Mouse (Mus musculus) testis, postnatal 14 days (tissue): ENCODE results near the gene Prpf8.
"Not testable (repeated sequence)": the region's sequence is repeated elsewhere in the genome, so short reads cannot be mapped to it uniquely, and the experiment has no call there.

Experiments
- DNase-seq: peaks from one replicate; pipeline ENCODE4 v3.0.0; 2021; ENCODE audit warnings: low spot score

The Prpf8 gene

DNA sequence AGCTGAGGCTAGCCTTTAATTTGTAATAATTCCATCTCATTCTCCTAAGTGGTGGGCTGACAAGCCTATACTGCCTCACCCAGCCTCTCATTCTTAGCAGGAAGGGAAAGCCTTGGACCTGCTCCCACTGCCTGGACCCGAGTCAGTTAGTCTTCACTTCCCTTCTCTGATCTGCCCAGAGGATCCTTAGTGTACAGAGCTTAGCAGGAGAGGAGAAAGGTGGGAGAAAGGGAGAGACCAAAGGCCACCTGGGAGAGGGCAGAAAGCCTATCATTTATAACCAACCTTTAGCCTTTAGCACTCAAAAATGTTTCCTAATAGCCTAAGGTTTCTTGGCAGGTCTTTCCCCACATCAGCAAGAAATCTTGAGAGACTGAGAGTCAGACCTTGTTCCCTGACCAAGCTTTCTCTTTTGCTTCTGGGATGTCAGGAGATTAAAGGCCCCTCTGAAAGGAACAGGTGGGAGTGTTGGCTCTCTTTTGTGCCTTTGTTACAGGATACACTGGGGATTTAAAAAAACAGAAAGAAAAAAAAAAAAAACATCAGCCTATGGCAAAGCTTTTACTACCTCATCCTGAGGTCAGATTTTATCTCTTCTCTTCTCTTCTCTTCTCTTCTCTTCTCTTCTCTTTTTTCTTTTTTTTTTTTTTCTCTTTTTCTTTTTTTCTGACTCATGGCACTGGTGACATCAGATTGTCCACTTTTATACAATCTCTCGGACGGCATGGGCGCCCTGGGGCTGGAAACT lies 47.8 kb downstream of the Prpf8 start:
- DNase-seq, result no peak

- no peak for DNase-seq
Observed at GRCm38 (mm10) chr11:75535106-75535795, 48.6 kb downstream of the Prpf8 start.

DNA sequence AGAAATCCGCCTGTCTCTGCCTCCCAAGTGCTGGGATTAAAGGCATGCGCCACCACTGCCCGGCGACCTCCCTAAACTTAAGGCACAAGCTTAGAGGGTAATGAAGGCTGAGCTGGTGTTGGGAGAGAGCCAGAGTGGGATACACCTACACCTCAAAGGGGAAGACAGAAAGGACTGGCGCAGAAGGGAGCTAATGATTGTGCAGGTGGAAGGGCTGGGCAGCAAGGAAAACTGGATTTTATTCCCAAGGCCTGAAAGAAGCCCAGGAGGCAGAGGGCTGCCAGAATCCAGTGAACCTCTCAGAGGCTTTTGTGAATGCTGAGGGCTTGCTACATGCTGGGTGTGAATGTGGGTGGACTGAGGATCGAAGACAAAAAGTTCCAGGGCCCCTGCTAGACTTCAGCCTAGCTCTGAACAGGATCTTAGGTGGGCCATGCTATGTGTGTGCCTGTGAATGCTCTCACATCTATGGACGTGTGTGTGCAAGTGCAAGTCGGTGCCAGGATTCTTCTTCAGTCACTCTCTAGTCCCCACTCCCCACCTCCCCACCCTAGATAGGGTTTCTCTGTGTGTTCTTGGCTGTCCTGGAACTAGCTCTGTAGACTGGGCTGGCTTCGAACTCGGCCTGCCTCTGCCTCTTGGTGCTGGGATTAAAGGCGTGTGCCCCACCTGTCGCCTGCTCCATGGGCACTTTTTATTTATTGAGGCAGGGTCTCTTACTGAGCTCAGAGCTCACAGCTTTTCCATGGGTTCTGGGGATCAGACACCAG lies 49.8 kb downstream of the Prpf8 start:
- no peak for DNase-seq

- DNase-seq, result no peak
Observed at GRCm38 (mm10) chr11:75537025-75537414, 50.4 kb downstream of the Prpf8 start.

- no peak for DNase-seq
Observed at GRCm38 (mm10) chr11:75537491-75538183, 51.0 kb downstream of the Prpf8 start.

GRCm38 (mm10) chr11:75538184-75538969 lies 51.8 kb downstream of the Prpf8 start:
- no peak for DNase-seq

DNA sequence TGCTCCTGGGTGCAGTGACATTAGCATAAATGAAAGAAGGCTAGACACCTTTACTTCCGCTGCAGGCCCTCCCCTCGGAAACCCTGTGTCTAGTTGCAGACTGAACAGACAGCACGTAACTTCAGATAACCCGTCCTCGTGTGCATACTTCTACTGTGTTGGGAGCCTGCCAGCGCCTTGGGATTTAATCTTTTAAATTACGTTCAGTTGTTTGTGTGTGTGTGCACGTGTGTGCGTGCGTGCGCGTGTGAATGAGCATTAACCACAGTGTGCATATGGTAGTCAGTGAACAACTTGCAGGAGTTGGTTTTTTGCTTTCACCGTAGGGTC lies 52.3 kb downstream of the Prpf8 start:
- no peak for DNase-seq

- DNase-seq, result no peak
Observed at GRCm38 (mm10) chr11:75540209-75540608, 53.6 kb downstream of the Prpf8 start.

DNA sequence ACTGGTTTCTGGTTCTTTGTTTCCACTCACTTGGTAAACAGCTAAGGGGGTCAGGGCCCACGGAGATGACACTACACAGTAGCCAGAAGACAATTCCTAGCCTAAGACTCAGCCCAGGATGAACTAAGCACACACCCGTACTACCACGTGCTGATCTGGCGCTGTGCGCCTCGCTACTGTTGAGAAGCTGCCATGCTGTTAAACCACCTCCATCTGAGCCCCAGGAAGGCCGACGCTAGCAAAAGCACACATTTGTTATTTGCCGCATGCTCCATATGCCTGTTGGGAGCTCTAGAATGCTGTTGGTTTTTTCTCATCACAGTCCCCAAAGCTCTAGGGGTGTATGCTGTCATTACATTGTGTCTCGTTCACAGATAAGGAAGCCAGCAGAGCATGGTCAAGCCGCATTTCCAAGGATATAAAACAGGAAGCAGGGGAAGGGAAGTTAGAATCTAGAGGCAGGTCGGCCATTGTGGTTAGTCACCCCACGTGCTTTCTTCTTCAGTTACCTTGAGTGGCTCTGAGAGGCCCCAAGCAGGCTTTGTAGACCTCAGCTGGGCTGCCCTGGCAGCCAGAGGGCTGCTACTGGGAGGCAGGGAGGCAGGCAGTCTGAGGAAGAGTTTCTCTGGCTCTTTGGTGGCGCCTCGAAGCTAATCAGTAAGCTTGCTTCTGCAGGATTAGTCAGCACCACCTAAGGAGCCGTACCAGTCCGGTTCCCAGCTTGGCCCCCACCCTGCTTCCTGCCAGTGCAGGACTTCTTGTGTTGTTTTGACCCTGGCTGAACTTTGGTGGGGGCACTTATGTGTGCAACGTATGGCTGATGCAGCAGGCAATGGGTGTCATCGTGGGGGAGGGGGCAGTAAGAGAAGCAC lies 54.3 kb downstream of the Prpf8 start:
- no peak for DNase-seq

- DNase-seq, result no peak
Observed at GRCm38 (mm10) chr11:75544713-75545112, 58.1 kb downstream of the Prpf8 start.

DNA sequence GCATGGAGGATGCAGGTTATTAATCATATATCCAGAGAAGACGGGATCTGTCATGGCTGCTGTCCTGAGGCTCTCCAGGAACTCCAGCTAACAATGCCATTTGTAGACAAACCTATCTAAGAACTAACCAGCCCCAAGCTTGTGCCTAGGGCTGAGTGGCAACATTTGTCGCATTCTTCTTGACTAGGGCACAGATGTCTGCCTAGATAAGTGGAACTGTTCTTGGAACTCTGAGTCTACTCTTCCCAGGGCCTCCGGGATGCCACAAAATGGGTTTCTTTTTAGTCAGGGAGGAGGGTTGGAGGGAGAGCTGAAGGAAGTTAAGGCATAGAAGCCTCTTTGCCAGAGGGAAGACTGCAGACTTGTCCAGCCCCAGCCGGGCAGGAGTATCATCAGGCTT lies 59.4 kb downstream of the Prpf8 start:
- DNase-seq, result no peak

- no peak for DNase-seq
Observed at GRCm38 (mm10) chr11:75549658-75550111, 63.1 kb downstream of the Prpf8 start.

- peak; percentile 54 for DNase-seq
Observed at GRCm38 (mm10) chr11:75550200-75550946, 63.8 kb downstream of the Prpf8 start.

DNA sequence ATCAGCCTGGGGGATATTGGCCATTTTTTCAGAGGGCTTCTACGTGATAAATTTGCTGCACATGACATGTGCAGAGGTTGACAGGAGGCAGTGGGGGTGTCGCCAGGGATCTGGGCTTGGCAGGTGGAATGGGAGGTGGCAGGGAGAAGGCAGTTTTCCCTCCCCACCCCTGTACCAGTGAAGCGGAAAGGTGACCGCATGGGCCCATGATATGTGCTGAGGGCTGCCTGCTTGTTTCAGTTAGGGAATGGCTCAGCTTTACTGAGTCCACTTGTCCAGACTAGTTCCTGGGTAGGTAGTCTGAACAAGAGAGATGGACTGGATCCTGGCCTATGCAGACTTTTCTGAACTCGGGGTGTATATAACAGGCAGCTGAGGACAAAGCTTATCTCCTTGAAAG lies 64.7 kb downstream of the Prpf8 start:
- DNase-seq, result no peak

DNA sequence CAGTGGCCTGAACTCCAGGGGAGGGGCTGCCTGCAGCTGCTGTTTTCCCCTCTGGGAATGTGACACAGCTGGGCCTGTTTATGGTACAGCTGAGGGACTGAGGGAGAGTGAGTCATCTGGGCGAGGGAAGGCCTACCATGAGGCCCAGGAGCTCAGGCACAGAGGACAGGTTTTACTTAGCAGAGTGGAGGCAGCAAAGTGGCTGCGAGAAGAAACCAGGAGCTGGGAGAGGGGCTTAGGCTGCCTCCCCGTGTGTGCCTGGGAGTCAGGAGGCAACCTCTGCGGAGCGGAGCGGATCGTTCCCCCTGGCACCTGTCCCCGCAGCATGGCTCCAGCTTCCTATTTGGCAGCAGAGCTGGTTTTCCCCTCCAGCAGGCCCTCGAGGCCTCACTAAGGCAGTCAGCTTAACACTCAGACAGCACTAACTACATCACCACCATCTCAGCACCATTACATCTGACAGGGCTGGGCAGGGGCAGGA lies 65.4 kb downstream of the Prpf8 start:
- no peak for DNase-seq

- DNase-seq, result no peak
Observed at GRCm38 (mm10) chr11:75552906-75553482, 66.4 kb downstream of the Prpf8 start.

- not testable (repeated sequence) for DNase-seq
Observed at GRCm38 (mm10) chr11:75556006-75556405, 69.4 kb downstream of the Prpf8 start.

GRCm38 (mm10) chr11:75557142-75557541 lies 70.5 kb downstream of the Prpf8 start:
- DNase-seq, result no peak

DNA sequence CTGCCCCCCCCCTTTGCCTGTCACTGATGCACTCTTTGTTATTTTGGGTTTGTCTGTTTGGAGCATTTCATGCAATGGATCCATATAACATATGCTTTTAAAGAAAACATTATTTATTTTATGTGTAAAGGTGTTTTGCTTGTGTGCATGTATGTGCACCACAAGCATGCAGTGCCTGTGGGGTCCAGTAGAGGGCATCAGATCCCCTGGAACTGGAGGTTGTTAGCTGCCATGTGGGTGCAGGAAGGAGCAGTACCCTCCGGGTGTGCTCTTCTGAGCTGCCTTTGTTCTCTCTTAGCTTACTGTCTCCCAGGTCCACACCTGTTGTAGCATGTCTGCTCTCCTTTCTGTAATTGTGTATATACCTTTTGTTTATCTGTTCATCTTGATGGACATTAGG lies 71.5 kb downstream of the Prpf8 start:
- no peak for DNase-seq
